Comparison of ENCODE assay signal across 14 mouse cellular contexts in genomic region chr4:35400511-35400910, GRCm38 (mm10).
DNase-seq lines count a peak whose midpoint lies in the region; ATAC-seq lines count a peak whose summit lies in the region.
"Had no signal": no experiment of that assay in that cellular context is flagged by ENCODE, and none has a peak within 500 bp of the region (broad histone marks: within the 10 kb centered on the region; RNA-seq: fewer than 3 reads in every experiment).

No protein-coding gene starts in this region.

- H3K4me3 ChIP-seq in hindbrain, embryonic 14.5 days (replicated peaks; ENCODE audit: low read length): no peak overlapping the region
- H3K4me3 ChIP-seq in hindbrain, embryonic 12.5 days: no peak overlapping the region
- H3K4me3 ChIP-seq: intestine, embryonic 15.5 days; limb, embryonic 15.5 days; midbrain, embryonic 13.5 days; neural tube, embryonic 13.5 days; stomach, embryonic 15.5 days had no signal

- H3K9ac ChIP-seq in hindbrain, embryonic 14.5 days: no peak overlapping the region
- H3K9ac ChIP-seq in hindbrain, embryonic 12.5 days: no peak overlapping the region
- H3K9ac ChIP-seq: intestine, embryonic 15.5 days; limb, embryonic 15.5 days; midbrain, embryonic 13.5 days; neural tube, embryonic 13.5 days; stomach, embryonic 15.5 days had no signal

- ATAC-seq in hindbrain, embryonic 14.5 days (ENCODE audit: low FRiP score): peak; percentile 25; the same call in 1 of the 2 replicates
- ATAC-seq in hindbrain, embryonic 12.5 days (ENCODE audit: low FRiP score): no peak
- no peak for ATAC-seq in monocyte, adult 5-6 weeks (replicated peaks; ENCODE audit: insufficient number of reproducible peaks, low FRiP score, low TSS enrichment, poor library complexity, severe bottlenecking)
- ATAC-seq: intestine, embryonic 15.5 days; lung, postnatal 0 days; midbrain, embryonic 13.5 days had no signal

- no peaks in the 10 kb centered on the region for H3K36me3 ChIP-seq in hindbrain, embryonic 14.5 days (replicated peaks; ENCODE audit: control insufficient read depth, insufficient read depth)
- no peaks in the 10 kb centered on the region for H3K36me3 ChIP-seq in hindbrain, embryonic 12.5 days
- H3K36me3 ChIP-seq: intestine, embryonic 15.5 days; limb, embryonic 15.5 days; midbrain, embryonic 13.5 days; neural tube, embryonic 13.5 days; stomach, embryonic 15.5 days had no signal

- H3K27ac ChIP-seq in hindbrain, embryonic 14.5 days: no peak overlapping the region
- no peak overlapping the region for H3K27ac ChIP-seq in hindbrain, embryonic 12.5 days
- H3K27ac ChIP-seq: intestine, embryonic 15.5 days; limb, embryonic 15.5 days; midbrain, embryonic 13.5 days; neural tube, embryonic 13.5 days; stomach, embryonic 15.5 days had no signal

- no peaks in the 10 kb centered on the region for H3K27me3 ChIP-seq in hindbrain, embryonic 14.5 days (ENCODE audit: control insufficient read depth, insufficient read depth, low read length)
- H3K27me3 ChIP-seq in hindbrain, embryonic 12.5 days: no peaks in the 10 kb centered on the region
- H3K27me3 ChIP-seq: intestine, embryonic 15.5 days; limb, embryonic 15.5 days; midbrain, embryonic 13.5 days; neural tube, embryonic 13.5 days; stomach, embryonic 15.5 days had no signal

- no peak for DNase-seq in hindbrain, embryonic 14.5 days (ENCODE audit: low spot score)
- DNase-seq in frontal cortex, postnatal 14 days (ENCODE audit: low spot score in 2 of 2): peak; percentile 53 to 69
- peak; percentile 82 to 87 for DNase-seq in layer of hippocampus, postnatal 36 days
- peak; percentile 75 to 89 for DNase-seq in right cerebral cortex, postnatal 10 days (ENCODE audit: low spot score in 2 of 2)
- DNase-seq in neural tube, embryonic 10.5 days (ENCODE audit: extremely low spot score, low spot score): no peak
- no peak for DNase-seq in lung, postnatal 4 days

- WGBS in hindbrain, embryonic 14.5 days: 75% methylated on average over 6 of the region's 6 CpGs
- WGBS in hindbrain, embryonic 12.5 days: 85% methylated on average over 6 of the region's 6 CpGs

- no peaks in the 10 kb centered on the region for H3K9me3 ChIP-seq in hindbrain, embryonic 14.5 days (ENCODE audit: control insufficient read depth, low read length)
- H3K9me3 ChIP-seq in hindbrain, embryonic 12.5 days (replicated peaks): no peaks in the 10 kb centered on the region
- H3K9me3 ChIP-seq: intestine, embryonic 15.5 days; limb, embryonic 15.5 days; midbrain, embryonic 13.5 days; neural tube, embryonic 13.5 days; stomach, embryonic 15.5 days had no signal

- H3K4me1 ChIP-seq in hindbrain, embryonic 14.5 days (replicated peaks; ENCODE audit: control insufficient read depth, insufficient read depth, low read length): peaks cover 11% of the 10 kb centered on the region
- 0 out of 2 replicates have a peak, but pooled peaks cover 7% of the 10 kb centered on the region for H3K4me1 ChIP-seq in hindbrain, embryonic 12.5 days
- H3K4me1 ChIP-seq: intestine, embryonic 15.5 days; limb, embryonic 15.5 days; stomach, embryonic 15.5 days had no signal

- H3K4me2 ChIP-seq in hindbrain, embryonic 14.5 days (replicated peaks): no peak overlapping the region
- no peak overlapping the region for H3K4me2 ChIP-seq in hindbrain, embryonic 12.5 days (replicated peaks)
- H3K4me2 ChIP-seq: intestine, embryonic 15.5 days; limb, embryonic 15.5 days; midbrain, embryonic 13.5 days; neural tube, embryonic 13.5 days; stomach, embryonic 15.5 days had no signal

Comparison
In these comparisons a context has a peak if more than half of its experiments do, and no peak if none do; other contexts are left out.
1. DNase-seq: peak in frontal cortex, postnatal 14 days (2 of 2), layer of hippocampus, postnatal 36 days (2 of 2) and right cerebral cortex, postnatal 10 days (2 of 2); none in hindbrain, embryonic 14.5 days (single experiment), neural tube, embryonic 10.5 days (single experiment) and lung, postnatal 4 days (0 of 2).